Mouse (Mus musculus): ENCODE data around the gene Rgl2. TPM values are rescaled to one million over a fixed set of nuclear protein-coding genes. Genes with fewer than 3 reads are reported as not detected.
"Not testable (repeated sequence)": the region's sequence is repeated elsewhere in the genome, so short reads cannot be mapped to it uniquely, and the experiment has no call there.

Gene Rgl2
- polyA plus RNA-seq, 1 experiment: 3.1 TPM

GRCm38 (mm10) chr17:33941381-33941780, 12.0 kb downstream of the Rgl2 start:
- Histone ChIP-seq H3K4me1 (ENCODE audit: control insufficient read depth) (peaks cover 44% of the 10 kb centered on the region), H3K4me3 (replicated peaks) (peak overlapping the region; percentile 96), H3K27me3 (ENCODE audit: control insufficient read depth) (no peaks in the 10 kb centered on the region), H3K36me3 (ENCODE audit: control insufficient read depth) (peaks cover 61% of the 10 kb centered on the region), H3K9me3 (ENCODE audit: control insufficient read depth, low read length) (no peaks in the 10 kb centered on the region)
- no peak for TF ChIP-seq TAL1 (IDR thresholded peaks at IDR 0.05; ENCODE audit: low read length)
- TF ChIP-seq GATA1 (IDR thresholded peaks at IDR 0.05; ENCODE audit: low read length): no peak

GRCm38 (mm10) chr17:33943454-33943853, 14.1 kb downstream of the Rgl2 start:
- H3K4me3 ChIP-seq (replicated peaks): no peak overlapping the region
- H3K27me3 ChIP-seq (ENCODE audit: control insufficient read depth): no peaks in the 10 kb centered on the region
- H3K4me1 ChIP-seq (ENCODE audit: control insufficient read depth): peaks cover 38% of the 10 kb centered on the region
- H3K9me3 ChIP-seq (ENCODE audit: control insufficient read depth, low read length): no peaks in the 10 kb centered on the region
- peaks cover 61% of the 10 kb centered on the region for H3K36me3 ChIP-seq (ENCODE audit: control insufficient read depth)
- no peak for TF ChIP-seq TAL1 (IDR thresholded peaks at IDR 0.05; ENCODE audit: low read length)

- H3K9me3 ChIP-seq (ENCODE audit: control insufficient read depth, low read length): no peaks in the 10 kb centered on the region
- H3K4me3 ChIP-seq (replicated peaks): no peak overlapping the region
- TF ChIP-seq GATA1 (IDR thresholded peaks at IDR 0.05; ENCODE audit: low read length): no peak
- no peak for TF ChIP-seq TAL1 (IDR thresholded peaks at IDR 0.05; ENCODE audit: low read length)
- no peaks in the 10 kb centered on the region for H3K27me3 ChIP-seq (ENCODE audit: control insufficient read depth)
- H3K36me3 ChIP-seq (ENCODE audit: control insufficient read depth): peaks cover 88% of the 10 kb centered on the region
- H3K4me1 ChIP-seq (ENCODE audit: control insufficient read depth): peaks cover 46% of the 10 kb centered on the region
Observed at GRCm38 (mm10) chr17:33947430-33948089, 18.2 kb downstream of the Rgl2 start.

GRCm38 (mm10) chr17:33948090-33948904, 19.0 kb downstream of the Rgl2 start:
- no peak overlapping the region for H3K4me3 ChIP-seq (replicated peaks)
- H3K27me3 ChIP-seq (ENCODE audit: control insufficient read depth): no peaks in the 10 kb centered on the region
- H3K36me3 ChIP-seq (ENCODE audit: control insufficient read depth): peaks cover 89% of the 10 kb centered on the region
- peaks cover 52% of the 10 kb centered on the region for H3K4me1 ChIP-seq (ENCODE audit: control insufficient read depth)
- no peak for TF ChIP-seq TAL1 (IDR thresholded peaks at IDR 0.05; ENCODE audit: low read length)
- no peak for TF ChIP-seq GATA1 (IDR thresholded peaks at IDR 0.05; ENCODE audit: low read length)
- H3K9me3 ChIP-seq (ENCODE audit: control insufficient read depth, low read length): no peaks in the 10 kb centered on the region

GRCm38 (mm10) chr17:33948905-33949537, 19.7 kb downstream of the Rgl2 start:
- Histone ChIP-seq H3K36me3 (ENCODE audit: control insufficient read depth) (peaks cover 89% of the 10 kb centered on the region), H3K4me1 (ENCODE audit: control insufficient read depth) (peaks cover 58% of the 10 kb centered on the region), H3K9me3 (ENCODE audit: control insufficient read depth, low read length) (no peaks in the 10 kb centered on the region), H3K27me3 (ENCODE audit: control insufficient read depth) (no peaks in the 10 kb centered on the region), H3K4me3 (replicated peaks) (no peak overlapping the region)
- no peak for TF ChIP-seq GATA1 (IDR thresholded peaks at IDR 0.05; ENCODE audit: low read length)
- TF ChIP-seq TAL1 (IDR thresholded peaks at IDR 0.05; ENCODE audit: low read length): no peak

- Histone ChIP-seq H3K4me1 (ENCODE audit: control insufficient read depth) (peaks cover 66% of the 10 kb centered on the region), H3K36me3 (ENCODE audit: control insufficient read depth) (peaks cover 86% of the 10 kb centered on the region), H3K27me3 (ENCODE audit: control insufficient read depth) (no peaks in the 10 kb centered on the region), H3K9me3 (ENCODE audit: control insufficient read depth, low read length) (no peaks in the 10 kb centered on the region), H3K4me3 (replicated peaks) (peak overlapping the region; percentile 74)
- TF ChIP-seq GATA1 (IDR thresholded peaks at IDR 0.05; ENCODE audit: low read length) (no peak), TAL1 (IDR thresholded peaks at IDR 0.05; ENCODE audit: low read length) (no peak)
Observed at GRCm38 (mm10) chr17:33950131-33950625, 20.8 kb downstream of the Rgl2 start.

- Histone ChIP-seq H3K4me1 (ENCODE audit: control insufficient read depth) (peaks cover 67% of the 10 kb centered on the region), H3K27me3 (ENCODE audit: control insufficient read depth) (no peaks in the 10 kb centered on the region), H3K9me3 (ENCODE audit: control insufficient read depth, low read length) (no peaks in the 10 kb centered on the region), H3K36me3 (ENCODE audit: control insufficient read depth) (peaks cover 78% of the 10 kb centered on the region), H3K4me3 (replicated peaks) (peak within 1 kb of the TSS; percentile 74)
- no peak for TF ChIP-seq GATA1 (IDR thresholded peaks at IDR 0.05; ENCODE audit: low read length)
- TF ChIP-seq TAL1 (IDR thresholded peaks at IDR 0.05; ENCODE audit: low read length): no peak
Observed at GRCm38 (mm10) chr17:33951021-33951946, 21.9 kb downstream of the Rgl2 start, which contains the start of gene B3galt4. TSS of gene B3galt4 (minus strand) at chr17:33951488.

- H3K27me3 ChIP-seq (ENCODE audit: control insufficient read depth); H3K9me3 ChIP-seq (ENCODE audit: control insufficient read depth, low read length): not testable (repeated sequence)
- H3K4me3 ChIP-seq (replicated peaks): peak overlapping the region; percentile 74
- peaks cover 73% of the 10 kb centered on the region for H3K4me1 ChIP-seq (ENCODE audit: control insufficient read depth)
- H3K36me3 ChIP-seq (ENCODE audit: control insufficient read depth): peaks cover 73% of the 10 kb centered on the region
Observed at GRCm38 (mm10) chr17:33952015-33952414, 22.7 kb downstream of the Rgl2 start.
